In the genomic region with DNA sequence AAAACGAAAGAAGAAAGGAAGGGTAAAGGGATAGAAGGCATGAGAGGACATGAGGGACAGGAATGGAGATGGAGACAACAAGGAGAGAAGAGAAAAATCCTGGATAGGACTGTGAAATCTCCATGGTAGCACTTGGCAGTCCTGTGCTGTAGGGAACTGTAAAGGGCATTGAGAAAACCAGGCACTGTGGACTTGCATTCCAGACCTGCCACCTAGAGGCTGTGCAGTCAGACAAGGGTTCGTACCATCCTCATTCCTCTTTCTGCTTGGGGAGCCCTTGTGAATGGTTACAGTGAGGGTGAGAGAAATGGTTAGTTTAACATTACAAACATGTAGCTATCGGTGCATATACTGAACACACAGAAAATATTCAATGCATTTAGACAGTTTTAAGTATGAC, we compare ENCODE assay signal across 32 mouse cellular contexts.
DNase-seq lines count a peak whose midpoint lies in the region; ATAC-seq lines count a peak whose summit lies in the region.
"Had no signal": no experiment of that assay in that cellular context is flagged by ENCODE, and none has a peak within 500 bp of the region (broad histone marks: within the 10 kb centered on the region; RNA-seq: fewer than 3 reads in every experiment).

No protein-coding gene starts in this region.

- no peaks in the 10 kb centered on the region for H3K36me3 ChIP-seq in forebrain, embryonic 13.5 days (ENCODE audit: poor library complexity, severe bottlenecking)
- no peaks in the 10 kb centered on the region for H3K36me3 ChIP-seq in forebrain, embryonic 10.5 days (replicated peaks)
- H3K36me3 ChIP-seq in midbrain, embryonic 11.5 days (ENCODE audit: control insufficient read depth, insufficient read depth, low read length): no peaks in the 10 kb centered on the region
- H3K36me3 ChIP-seq in midbrain, embryonic 14.5 days (ENCODE audit: control insufficient read depth, insufficient read depth, low read length): no peaks in the 10 kb centered on the region
- H3K36me3 ChIP-seq: embryonic facial prominence, embryonic 12.5 days; G1E; intestine, embryonic 15.5 days; limb, embryonic 12.5 days; liver, embryonic 15.5 days; midbrain, embryonic 10.5 days; stomach, embryonic 15.5 days had no signal

- no peak overlapping the region for H3K4me2 ChIP-seq in forebrain, embryonic 13.5 days
- no peak overlapping the region for H3K4me2 ChIP-seq in midbrain, embryonic 11.5 days
- no peak overlapping the region for H3K4me2 ChIP-seq in midbrain, embryonic 14.5 days (ENCODE audit: low read length)
- H3K4me2 ChIP-seq: embryonic facial prominence, embryonic 12.5 days; intestine, embryonic 15.5 days; limb, embryonic 12.5 days; liver, embryonic 15.5 days; lung, embryonic 14.5 days; stomach, embryonic 15.5 days had no signal

- ATAC-seq in forebrain, embryonic 13.5 days: 0 out of 2 replicates have a peak, but pooled peaks have one; percentile 30
- peak; percentile 30; the same call in 1 of the 2 replicates for ATAC-seq in midbrain, embryonic 11.5 days (ENCODE audit: low FRiP score)
- ATAC-seq in midbrain, embryonic 14.5 days (ENCODE audit: low FRiP score, low TSS enrichment): no peak
- ATAC-seq in CD4-positive, CD25-positive, alpha-beta regulatory T cell, adult 4 months: no peak
- ATAC-seq: hindbrain, embryonic 16.5 days; intestine, embryonic 15.5 days had no signal

- WGBS in forebrain, embryonic 13.5 days: 42% methylated on average over 3 of the region's 3 CpGs
- WGBS in forebrain, embryonic 10.5 days: 77% methylated on average over 3 of the region's 3 CpGs
- 73% methylated on average over 3 of the region's 3 CpGs for WGBS in midbrain, embryonic 11.5 days
- 66% methylated on average over 3 of the region's 3 CpGs for WGBS in midbrain, embryonic 14.5 days

- no peak overlapping the region for H3K27ac ChIP-seq in forebrain, embryonic 13.5 days
- H3K27ac ChIP-seq in forebrain, embryonic 10.5 days: no peak overlapping the region
- H3K27ac ChIP-seq in midbrain, embryonic 11.5 days (ENCODE audit: low read depth, low read length): no peak overlapping the region
- H3K27ac ChIP-seq in midbrain, embryonic 14.5 days (replicated peaks; ENCODE audit: low read depth, low read length): no peak overlapping the region
- H3K27ac ChIP-seq: embryonic facial prominence, embryonic 12.5 days; intestine, embryonic 15.5 days; kidney, postnatal 0 days; limb, embryonic 12.5 days; liver, embryonic 15.5 days; midbrain, embryonic 10.5 days; stomach, embryonic 15.5 days had no signal

- no peak overlapping the region for H3K9ac ChIP-seq in forebrain, embryonic 13.5 days
- no peak overlapping the region for H3K9ac ChIP-seq in midbrain, embryonic 11.5 days (ENCODE audit: low read length)
- no peak overlapping the region for H3K9ac ChIP-seq in midbrain, embryonic 14.5 days (replicated peaks; ENCODE audit: low read length)
- H3K9ac ChIP-seq: embryonic facial prominence, embryonic 12.5 days; intestine, embryonic 15.5 days; limb, embryonic 12.5 days; liver, embryonic 15.5 days; lung, embryonic 14.5 days; stomach, embryonic 15.5 days had no signal

- H3K4me1 ChIP-seq in forebrain, embryonic 13.5 days: no peaks in the 10 kb centered on the region
- H3K4me1 ChIP-seq in forebrain, embryonic 10.5 days: peaks cover 3% of the 10 kb centered on the region; the same call in 1 of the 2 replicates
- no peaks in the 10 kb centered on the region for H3K4me1 ChIP-seq in midbrain, embryonic 11.5 days (ENCODE audit: control insufficient read depth, insufficient read depth, low read length)
- H3K4me1 ChIP-seq in midbrain, embryonic 14.5 days (ENCODE audit: control insufficient read depth, insufficient read depth, low read length): no peaks in the 10 kb centered on the region
- H3K4me1 ChIP-seq: embryonic facial prominence, embryonic 12.5 days; intestine, embryonic 15.5 days; limb, embryonic 12.5 days; liver, embryonic 15.5 days; midbrain, embryonic 10.5 days; stomach, embryonic 15.5 days had no signal

- H3K9me3 ChIP-seq in forebrain, embryonic 13.5 days (replicated peaks): no peaks in the 10 kb centered on the region
- no peaks in the 10 kb centered on the region for H3K9me3 ChIP-seq in forebrain, embryonic 10.5 days
- H3K9me3 ChIP-seq in midbrain, embryonic 11.5 days (ENCODE audit: control insufficient read depth, low read length): no peaks in the 10 kb centered on the region
- H3K9me3 ChIP-seq in midbrain, embryonic 14.5 days (ENCODE audit: control insufficient read depth, low read length): no peaks in the 10 kb centered on the region
- H3K9me3 ChIP-seq: embryonic facial prominence, embryonic 12.5 days; intestine, embryonic 15.5 days; limb, embryonic 12.5 days; liver, embryonic 15.5 days; midbrain, embryonic 10.5 days; stomach, embryonic 15.5 days had no signal

- no peak overlapping the region for H3K4me3 ChIP-seq in forebrain, embryonic 13.5 days
- H3K4me3 ChIP-seq in forebrain, embryonic 10.5 days: no peak overlapping the region
- H3K4me3 ChIP-seq in midbrain, embryonic 11.5 days (ENCODE audit: low read depth, low read length): no peak overlapping the region
- no peak overlapping the region for H3K4me3 ChIP-seq in midbrain, embryonic 14.5 days (replicated peaks; ENCODE audit: low read depth, low read length)
- H3K4me3 ChIP-seq: embryonic facial prominence, embryonic 12.5 days; intestine, embryonic 15.5 days; limb, embryonic 12.5 days; liver, embryonic 15.5 days; midbrain, embryonic 10.5 days; stomach, embryonic 15.5 days had no signal

- intact Hi-C loops in left cerebral cortex, postnatal 4 days (cut with DNase I): no loop called here

- H3K27me3 ChIP-seq in forebrain, embryonic 13.5 days: no peaks in the 10 kb centered on the region
- no peaks in the 10 kb centered on the region for H3K27me3 ChIP-seq in forebrain, embryonic 10.5 days (ENCODE audit: poor library complexity, severe bottlenecking)
- H3K27me3 ChIP-seq in midbrain, embryonic 11.5 days (ENCODE audit: control insufficient read depth, insufficient read depth, low read length): no peaks in the 10 kb centered on the region
- no peaks in the 10 kb centered on the region for H3K27me3 ChIP-seq in midbrain, embryonic 14.5 days (ENCODE audit: control insufficient read depth, insufficient read depth, low read length)
- H3K27me3 ChIP-seq: CH12.LX; embryonic facial prominence, embryonic 12.5 days; intestine, embryonic 15.5 days; limb, embryonic 12.5 days; liver, embryonic 15.5 days; stomach, embryonic 15.5 days had no signal

- DNase-seq in forebrain, embryonic 10.5 days (ENCODE audit: extremely low spot score, low spot score): no peak
- peak; percentile 67 for DNase-seq in midbrain, embryonic 11.5 days (ENCODE audit: low spot score, missing footprints)
- no peak for DNase-seq in midbrain, embryonic 14.5 days
- DNase-seq in ZHBTc4 (ENCODE audit: low read depth, low spot score): peak; percentile 5
- peak; percentile 6 for DNase-seq in mesoderm, embryonic 11.5 days (ENCODE audit: low read depth, low spot score)
- no peak for DNase-seq in left cerebral cortex, postnatal 4 days
- DNase-seq: adrenal gland, postnatal 36 days; B cell, adult 2 months; cerebellum, adult 8-10 months; cerebellum, postnatal 36 days; gastrocnemius, postnatal 10 days; heart, postnatal 14 days; kidney, adult 8-10 months; kidney, postnatal 4 days; layer of hippocampus, adult 9-11 months; lung, embryonic 14.5 days; lung, postnatal 14 days; retina, postnatal 1 day; right cerebral cortex, postnatal 14 days; thymus, postnatal 14 days had no signal

Comparison
In these comparisons a context has a peak if more than half of its experiments do, and no peak if none do; other contexts are left out.
1. ATAC-seq: peak in forebrain, embryonic 13.5 days (single experiment) and midbrain, embryonic 11.5 days (single experiment); none in midbrain, embryonic 14.5 days (single experiment) and CD4-positive, CD25-positive, alpha-beta regulatory T cell, adult 4 months (single experiment).
2. DNase-seq: peak in midbrain, embryonic 11.5 days (single experiment), ZHBTc4 (single experiment) and mesoderm, embryonic 11.5 days (single experiment); none in forebrain, embryonic 10.5 days (single experiment), midbrain, embryonic 14.5 days (single experiment) and left cerebral cortex, postnatal 4 days (single experiment).